Mouse (Mus musculus): ENCODE data around the gene Arhgdib.

DNA sequence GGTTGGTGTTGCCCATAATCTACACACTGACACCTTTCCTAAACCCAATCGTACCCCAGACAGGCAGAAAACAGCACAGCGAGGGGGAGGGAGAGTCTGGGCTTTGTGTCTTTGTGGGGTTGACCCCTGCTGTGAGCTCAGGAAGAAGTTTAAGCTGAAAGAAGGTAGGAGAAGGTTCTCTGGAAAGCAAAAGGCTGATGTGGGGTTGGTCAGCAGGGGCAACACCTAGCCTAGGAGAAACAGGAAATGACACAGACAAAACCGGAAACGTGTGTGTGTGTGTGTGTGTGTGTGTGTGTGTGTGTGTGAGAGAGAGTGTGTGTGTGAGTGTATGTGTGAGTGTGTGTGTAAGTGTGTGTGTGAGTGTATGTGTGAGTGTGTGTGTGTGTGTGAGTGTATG lies 25.8 kb upstream of the Arhgdib start:
- TF ChIP-seq POLR2A (IDR thresholded peaks at IDR 0.05; ENCODE audit: insufficient read depth, low read depth, low read length) (no peak), EP300 (IDR thresholded peaks at IDR 0.05; ENCODE audit: insufficient read depth, low read depth, low read length) (no peak)

Data from heart, adult 2 months (tissue).